Mouse (Mus musculus) adrenal gland, adult (tissue): Measurements from ENCODE around the gene Dmtf1.
A peak's percentile ranks its signal among the peaks of the same experiment; 100 is the strongest.
"Not testable (repeated sequence)": the region's sequence is repeated elsewhere in the genome, so short reads cannot be mapped to it uniquely, and the experiment has no call there.

ENCODE experiments used
- DNase-seq, 2 experiments: peaks; one replicate each; pipeline ENCODE4 v3.0.0; 2022 to 2023; ENCODE audit warnings: low spot score in 1 of 2; ENCODE audit not compliant: inconsistent age in 2 of 2

Gene Dmtf1

DNA sequence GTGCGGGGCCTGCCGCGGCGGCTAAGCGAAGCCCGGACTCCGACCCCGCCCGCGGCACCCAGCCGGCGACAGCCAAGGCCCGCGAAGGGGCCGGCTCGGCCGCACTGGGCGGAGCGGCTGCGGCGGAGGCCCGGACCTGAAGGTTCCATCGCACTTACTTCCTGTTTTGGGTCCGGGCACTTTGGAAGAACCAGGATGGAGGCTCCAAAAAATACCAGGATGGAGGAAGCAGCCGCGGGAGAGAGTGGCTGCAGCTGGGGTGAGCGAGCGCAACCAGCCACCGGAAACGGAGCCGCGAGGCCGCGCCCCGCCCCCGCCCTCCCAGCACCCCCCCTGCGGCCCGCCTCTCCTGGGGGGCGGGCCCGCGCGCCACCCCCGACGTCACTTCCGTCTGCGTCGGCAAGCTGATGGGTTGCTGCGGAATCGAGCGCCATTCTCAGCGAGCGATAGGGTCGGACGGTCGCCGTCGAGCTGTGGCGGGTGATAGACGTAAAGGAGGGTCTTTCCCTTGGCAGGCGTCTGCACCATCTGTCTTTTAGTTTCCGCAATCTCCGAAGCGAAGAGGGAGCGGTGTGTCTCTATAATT is at the start of gene Dmtf1:
Gene Dmtf1 (minus strand): TSS at position 321 of the 586 bp plus-strand sequence.
- peak; percentile 94 to 97 for DNase-seq

DNA sequence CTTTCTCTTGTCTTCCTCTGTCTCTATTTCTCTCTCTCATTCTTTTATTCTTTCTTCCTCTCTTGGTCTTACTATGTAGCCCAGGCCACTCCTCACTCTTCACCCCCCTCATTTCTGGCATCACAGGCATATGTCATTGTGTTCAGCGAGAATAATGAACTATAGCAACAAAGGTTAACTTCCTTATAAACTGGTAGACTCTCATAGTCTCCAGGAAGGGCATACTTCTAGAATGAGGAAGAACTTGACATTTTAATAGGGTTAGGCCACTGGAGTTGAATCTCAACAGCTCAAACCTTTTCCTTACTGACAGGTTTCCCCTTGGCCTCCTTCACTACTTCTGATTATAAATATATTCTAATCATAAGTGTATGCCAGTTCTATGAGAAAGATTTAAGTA is 24.9 kb upstream of the Dmtf1 start:
- no peak for DNase-seq

DNA sequence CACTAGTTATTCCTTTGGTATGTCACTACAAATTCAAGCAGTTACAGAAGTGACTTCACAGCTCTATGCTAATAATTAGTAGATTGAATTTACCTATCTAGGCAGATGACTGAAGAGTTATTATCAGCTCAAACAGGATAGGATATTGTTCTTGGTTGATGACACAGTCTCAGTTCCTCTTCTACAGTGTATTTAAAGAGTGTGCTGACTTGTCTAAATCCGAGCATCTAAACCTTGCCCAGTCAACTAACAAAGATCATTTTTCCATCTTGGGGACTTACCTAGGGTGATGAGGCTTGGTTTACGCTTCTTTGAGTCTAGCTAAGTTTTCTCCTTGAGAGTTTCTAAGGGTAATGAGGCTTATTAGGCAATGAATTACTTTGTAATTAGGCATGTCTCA is 11.7 kb upstream of the Dmtf1 start:
- DNase-seq: no peak

DNA sequence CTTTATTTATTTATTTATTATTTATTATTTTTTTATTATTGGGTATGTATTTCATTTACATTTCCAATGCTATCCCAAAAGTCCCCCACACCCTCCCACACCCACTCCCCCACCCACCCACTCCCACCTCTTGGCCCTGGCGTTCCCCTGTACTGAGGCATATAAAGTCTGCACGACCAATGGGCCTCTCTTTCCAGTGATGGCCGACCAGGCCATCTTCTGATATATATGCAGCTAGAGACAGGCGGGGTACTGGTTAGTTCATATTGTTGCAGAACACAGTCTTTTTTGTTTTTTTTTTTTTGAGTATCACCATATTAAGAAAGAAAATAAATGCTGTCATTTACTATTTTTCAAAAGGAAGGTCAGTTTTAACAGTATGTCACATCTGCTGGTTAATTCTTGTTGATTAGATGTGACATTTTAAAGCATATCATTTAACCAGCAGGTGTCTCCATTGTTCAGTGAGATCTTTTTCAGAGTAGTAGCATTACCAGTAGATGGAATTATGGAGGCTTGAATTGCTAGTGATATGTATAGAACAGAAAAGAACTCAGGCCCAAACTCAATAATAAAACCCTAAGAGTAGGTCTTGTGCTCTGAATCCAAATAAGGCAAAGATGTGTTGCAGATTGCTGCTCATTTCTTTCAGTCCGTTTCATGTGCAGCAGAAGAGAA is 7.9 kb upstream of the Dmtf1 start:
- DNase-seq: not testable (repeated sequence)

DNA sequence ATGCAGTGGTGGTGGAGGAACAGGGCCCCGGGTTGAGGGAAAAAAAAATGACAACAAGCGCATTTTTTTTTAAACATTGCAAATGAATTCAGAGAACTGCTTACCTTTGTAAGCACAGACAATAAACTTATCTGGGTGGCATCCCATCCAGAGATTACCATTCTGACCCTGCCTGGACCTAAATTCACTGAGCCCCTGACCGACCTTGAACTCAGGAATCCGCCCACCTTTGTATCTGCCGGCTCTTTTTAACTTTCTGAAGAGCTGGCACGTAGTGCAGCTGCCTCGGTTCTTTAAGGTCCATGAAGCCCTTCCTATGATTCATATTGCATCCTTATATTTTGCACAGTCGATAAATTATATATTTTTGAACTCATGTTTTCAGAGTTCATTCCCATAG is 4.8 kb upstream of the Dmtf1 start:
- DNase-seq: no peak

DNA sequence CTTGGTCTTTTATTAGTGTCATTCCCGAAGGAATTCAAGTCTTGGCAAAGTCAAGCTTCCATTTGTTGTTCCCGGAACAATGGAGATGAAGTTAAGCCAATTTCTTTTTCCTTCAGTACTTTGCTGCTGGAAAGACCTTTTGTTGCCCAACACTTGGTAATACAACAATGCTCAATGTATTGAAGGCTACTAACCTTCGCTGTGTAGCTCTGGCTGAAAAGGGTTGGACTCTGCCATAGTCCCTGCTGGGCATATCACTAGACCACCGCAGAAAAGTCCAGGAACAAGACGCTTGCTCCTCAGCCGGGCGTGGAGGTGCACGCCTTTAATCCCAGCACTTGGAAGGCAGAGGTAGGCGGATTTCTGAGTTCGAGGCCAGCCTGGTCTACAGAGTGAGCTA is 3.6 kb upstream of the Dmtf1 start:
- DNase-seq: not testable (repeated sequence)

DNA sequence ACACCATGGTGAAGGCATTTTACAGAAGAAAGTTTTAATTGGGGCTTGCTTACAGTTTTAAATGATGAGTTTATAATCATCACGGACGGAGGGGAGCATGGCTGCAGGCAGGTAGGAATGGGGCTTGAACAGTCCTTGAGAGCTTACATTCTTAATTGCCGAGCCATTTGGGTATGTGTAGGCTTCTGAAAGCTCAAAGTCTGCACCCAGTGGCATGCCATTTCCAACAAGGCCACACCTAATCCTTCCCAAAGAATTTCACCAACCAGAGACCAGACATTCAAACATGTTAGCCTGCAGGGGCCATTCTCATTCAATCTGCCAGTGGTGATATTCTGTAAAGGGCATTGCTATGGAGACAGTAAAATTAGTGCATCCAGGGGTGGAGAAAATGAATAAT is 1.8 kb upstream of the Dmtf1 start:
- DNase-seq: no peak

DNA sequence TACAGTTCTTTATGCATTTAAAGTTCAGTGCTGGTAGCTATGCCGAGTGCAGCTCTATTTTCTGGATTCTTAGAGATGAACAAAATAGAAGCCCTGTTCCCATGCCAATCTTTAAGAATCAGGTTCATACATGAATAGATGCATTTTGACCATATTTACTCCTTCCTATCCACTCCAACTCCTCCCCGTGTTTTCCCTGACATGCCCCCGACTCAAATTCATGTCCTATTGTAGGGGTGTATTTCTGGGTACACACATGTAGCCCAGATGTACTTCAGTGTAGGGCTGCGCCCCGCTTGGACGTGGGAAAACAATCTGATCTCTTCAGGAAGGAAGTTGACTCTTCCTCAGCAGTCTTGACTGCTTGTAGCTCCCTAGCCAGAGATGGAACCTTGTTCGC is 512 bp upstream of the Dmtf1 start:
- no peak for DNase-seq

DNA sequence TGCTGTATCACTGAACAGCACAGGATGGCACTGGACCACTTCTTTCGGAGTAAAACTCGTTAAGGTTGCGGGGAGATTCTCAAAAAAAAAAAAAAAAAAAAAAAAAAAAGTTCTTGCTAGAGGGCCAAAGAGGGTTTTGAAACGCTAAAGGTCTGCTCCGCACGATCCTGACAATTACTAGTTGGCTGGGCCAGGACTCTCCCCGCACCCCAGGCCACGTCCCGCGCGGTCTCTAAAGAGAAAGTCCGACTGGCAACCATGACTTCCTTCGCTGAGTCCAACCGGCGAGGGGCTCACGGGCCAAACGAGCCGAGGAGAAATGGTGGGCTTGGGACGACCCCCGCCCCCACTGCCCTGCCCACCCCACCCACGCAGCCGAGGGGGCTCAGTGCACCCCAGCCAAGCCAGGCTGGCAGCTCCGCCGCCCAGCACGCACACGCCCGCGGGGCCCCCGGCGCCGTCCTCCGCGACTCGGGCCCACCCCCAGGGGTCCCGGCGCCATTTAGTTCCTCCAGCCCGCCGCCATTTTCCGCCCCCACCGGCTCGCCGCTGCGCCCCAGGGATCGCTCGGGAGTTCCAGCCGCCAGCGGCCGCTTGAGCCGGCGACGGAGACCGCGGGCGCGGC is 633 bp downstream of the Dmtf1 start:
- peak in 1 of 2 experiments; percentile 78 for DNase-seq

DNA sequence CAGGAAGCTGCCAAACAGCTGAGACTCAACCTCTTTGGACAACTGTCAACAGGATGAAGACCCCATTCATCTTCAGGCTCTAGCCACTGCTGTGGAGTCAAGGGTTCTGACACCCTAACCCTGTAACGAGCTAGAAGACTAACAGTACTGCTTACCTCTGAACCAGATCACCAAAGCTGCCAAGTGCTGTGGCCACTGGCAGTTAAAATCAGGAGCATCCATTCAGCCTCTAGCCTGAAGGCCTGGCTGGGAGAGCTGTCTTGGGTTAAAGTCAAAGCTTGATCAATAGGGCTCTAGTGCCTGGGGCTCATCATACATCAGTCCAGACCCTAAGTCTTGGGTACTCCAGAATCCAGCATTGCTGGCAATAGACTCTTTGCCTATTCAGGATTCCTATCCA is 4.2 kb downstream of the Dmtf1 start:
- DNase-seq: no peak

DNA sequence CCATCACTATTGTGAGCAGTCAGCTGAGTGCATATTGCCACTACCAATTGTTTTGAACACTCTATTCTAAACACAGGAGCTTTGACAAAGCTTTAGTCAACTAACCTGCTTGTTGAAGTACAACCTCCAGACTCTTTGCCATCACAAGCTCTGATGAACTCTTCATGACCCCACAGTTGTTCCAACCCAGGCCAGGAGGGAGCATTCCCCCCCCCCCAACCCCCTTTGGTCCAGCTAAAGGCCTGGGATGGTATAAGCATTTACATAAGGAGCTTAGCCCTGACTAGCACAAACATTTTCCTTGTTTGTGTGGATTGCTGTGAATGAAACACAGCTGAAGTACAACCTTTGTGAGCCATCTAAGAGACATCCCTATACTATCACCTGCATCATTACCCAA is 4.8 kb downstream of the Dmtf1 start:
- no peak for DNase-seq

DNA sequence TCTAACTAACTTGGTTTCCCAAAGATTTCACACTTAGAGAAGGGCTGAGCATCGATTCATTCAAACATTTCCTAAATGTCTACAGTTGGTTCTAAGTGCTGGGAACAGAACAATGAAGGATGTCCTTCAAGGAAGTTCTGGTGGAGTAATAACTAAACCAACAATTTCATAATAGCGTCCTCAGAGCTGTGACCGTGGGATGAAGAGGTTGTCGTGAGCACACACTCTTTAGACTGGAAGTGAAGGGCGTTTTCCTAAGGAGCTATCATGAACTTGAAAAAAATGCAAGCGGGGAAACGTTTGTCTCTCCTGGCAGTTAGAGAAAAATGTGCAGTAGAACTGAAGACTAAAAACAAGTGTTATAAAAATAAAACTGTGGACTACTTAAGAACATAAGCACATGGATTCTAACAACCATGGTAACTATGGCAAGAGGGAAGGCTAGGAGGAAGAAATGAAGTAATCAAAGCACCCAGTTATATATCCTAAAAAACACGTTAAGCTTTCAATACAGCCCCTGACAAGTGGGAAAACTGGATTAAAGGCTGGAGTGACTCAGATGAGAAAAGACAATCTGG is 12.2 kb downstream of the Dmtf1 start:
- DNase-seq: no peak

DNA sequence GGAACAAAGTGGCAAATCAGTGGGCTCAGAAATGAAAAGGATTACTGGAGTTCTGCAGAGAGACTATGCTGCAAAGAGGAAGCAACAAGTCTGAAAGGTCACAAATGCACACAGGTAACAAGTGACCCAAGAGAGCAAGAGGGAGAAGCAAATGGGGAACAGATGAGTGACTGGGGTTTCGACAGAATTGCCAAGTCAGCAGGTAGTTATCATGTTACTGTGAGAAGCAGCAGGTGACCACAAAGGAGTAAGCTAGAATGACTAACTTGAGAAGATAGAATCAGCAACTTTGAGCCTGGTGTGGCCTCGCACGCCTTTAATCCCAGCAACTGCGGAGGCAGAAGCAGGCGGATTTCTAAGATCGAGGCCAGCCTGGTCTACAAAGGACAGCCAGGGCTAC is 19.2 kb downstream of the Dmtf1 start:
- no peak for DNase-seq

DNA sequence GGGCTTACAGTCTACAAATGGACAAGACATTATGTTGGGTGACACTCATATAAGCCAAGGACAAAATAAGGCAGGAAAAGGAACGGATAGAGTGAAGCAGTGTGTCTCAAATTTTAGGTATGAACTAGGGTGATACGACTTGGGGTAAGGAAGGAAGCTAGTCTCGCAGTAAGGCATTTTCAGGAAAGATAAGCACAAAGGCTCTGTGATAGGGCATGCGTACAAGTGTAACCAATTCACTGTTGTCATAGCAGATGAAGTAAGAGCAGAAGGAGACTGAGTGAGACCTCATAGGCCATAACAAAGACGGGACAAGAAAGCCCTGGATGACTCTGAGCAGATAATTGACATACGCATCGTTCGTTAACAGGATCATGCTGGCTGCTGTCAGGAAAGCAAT is 20.9 kb downstream of the Dmtf1 start:
- no peak for DNase-seq

DNA sequence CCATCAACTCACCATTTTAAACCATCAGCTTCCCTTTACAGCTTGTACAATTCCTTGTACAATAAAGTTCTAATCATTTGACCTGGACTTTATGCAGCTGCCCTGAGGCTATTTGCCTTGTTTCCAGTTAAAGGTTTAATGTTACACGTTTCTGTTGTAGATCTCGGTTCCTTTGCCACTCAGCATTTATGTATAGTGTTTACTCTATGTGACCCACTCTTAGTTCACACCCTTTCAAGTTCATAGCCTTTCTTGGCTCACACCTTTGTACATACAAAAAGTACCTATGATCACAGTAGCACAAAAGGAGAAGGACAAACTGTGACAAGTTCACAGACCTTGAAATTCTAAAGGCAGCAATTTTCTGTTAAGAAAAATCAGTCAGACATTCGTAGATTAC is 26.0 kb downstream of the Dmtf1 start:
- no peak for DNase-seq

DNA sequence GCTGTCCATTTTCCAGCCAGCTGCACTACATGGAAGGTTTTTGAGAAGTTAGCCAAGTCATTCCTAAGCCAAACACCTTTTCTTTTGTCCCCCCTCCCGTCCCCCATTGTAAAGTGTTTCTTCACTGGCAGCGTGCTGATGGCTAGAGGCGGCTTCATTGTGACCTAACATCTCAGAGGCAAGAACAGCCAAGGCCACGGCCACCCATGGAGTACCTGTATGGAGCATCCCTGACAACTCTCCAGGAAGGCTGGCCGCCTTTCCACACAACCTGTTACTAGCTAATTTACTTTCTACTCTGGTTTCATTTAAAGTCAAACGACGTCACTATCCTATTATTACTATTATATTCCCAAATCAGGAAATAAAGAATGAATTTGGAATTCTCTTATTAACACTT is 29.8 kb downstream of the Dmtf1 start:
- DNase-seq: no peak

DNA sequence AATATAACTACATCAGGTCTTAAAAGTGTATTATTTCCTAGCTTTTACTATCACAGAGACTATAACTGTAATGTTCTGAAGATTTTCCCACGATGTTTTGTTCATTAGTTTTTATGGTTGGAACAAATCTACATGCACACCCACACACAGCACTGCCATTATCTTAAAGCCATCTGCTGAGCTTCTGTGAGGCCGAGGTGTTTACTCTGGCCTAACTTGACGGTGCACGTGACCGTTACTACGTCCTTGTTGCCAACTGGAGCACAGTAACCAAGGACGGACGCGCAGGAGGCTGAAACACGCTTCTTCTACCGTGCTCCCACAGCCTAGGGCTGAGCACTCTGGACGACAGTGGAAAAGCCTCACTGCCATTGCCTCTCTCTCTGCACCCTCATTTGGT is 33.0 kb downstream of the Dmtf1 start:
- no peak for DNase-seq

DNA sequence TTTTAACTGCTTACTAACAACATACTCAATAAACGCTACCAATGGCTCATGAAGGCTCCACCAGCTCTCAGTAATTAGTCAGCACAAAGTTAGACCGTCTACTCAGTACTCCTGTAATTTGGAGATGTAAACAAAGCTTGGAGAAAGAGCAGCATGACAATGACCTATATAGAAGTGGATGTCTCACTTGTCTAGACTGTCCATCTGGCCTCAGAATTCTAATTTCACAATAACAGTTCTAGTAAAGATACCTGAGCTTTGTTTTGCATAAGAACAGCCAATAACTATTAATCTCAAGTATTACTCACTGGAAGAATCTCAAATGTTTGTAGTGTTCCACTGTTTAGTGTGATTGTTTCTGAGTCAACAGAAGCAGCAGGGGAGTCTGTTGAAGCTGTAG is 37.4 kb downstream of the Dmtf1 start:
- DNase-seq: peak in 1 of 2 experiments; percentile 64

DNA sequence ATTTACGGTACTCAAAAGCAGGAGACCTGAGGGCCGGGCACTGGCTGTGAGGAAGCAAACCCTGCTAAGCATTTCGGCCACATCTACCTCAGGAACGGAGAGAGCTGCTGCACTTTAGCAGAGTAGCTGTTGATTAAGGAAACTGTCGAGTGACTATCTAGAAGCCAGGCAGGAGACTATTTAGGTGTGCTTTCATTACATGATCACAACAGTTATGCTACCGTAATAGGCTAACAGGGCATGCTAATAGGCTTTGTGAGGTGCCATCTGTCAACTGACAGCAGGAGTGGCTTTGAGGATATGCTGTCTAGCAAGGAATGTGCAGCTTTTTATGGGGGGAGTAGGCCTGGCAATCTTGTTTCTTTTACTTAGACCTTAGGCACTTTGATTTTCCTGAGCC is 47.4 kb downstream of the Dmtf1 start:
- DNase-seq: no peak

DNA sequence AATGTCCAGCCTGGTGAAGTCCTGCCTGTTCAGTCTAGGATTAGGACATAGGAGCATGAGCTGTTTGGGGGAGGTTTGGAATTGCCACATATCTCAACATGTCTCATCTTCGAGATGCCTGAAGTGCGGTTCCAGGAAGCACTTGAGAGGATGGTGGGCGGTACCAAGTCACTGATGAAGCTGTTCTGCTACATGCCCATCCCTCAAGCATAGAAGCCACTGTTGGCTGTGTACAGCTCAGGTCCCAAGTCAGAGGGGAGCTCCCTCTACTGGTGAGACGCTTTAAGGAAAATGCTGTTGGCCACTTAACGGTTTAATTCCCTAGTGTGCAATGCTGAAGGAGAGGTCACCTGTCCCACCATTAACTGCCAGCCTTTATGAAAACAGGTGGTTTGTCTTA is 49.8 kb downstream of the Dmtf1 start:
- peak; percentile 48 to 86 for DNase-seq

DNA sequence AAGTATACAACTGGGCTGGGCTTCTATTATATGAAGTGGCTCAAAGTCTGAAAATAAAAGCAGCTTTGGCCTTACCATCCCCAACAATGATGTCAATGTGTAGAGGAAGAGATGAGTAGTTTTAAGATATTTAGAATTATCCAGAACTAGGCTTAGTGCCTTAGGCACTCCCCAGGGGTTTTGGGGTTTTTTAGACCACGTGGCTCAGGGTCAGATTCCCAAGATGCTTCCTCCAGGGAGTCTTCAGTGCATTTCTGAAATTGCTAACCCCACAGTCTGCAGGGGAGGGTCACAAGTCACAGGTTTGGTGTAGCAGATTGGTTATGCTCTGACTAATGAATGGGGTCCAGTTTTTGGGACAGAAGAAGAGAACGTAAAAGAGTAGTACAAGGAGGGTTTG is 50.3 kb downstream of the Dmtf1 start:
- no peak for DNase-seq

DNA sequence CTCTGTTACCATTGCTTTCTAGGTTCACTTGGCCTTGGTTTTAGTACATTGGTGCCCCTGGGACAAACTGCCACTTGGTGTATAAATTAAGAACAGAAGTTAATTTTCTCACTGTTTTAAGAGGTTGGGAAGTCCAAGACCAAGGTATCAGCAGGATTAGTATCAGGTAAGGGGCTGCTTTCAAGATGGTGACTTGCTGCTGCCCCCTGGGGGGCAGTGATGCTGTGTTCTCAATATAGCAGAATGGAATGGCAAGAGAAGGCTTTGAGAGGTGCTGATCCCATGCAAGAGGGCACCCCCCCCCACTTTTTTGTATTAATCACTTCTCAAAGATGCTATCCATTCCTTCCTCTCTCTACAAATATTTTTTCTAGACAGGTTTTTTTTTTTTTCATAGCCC is 52.0 kb downstream of the Dmtf1 start:
- no peak for DNase-seq
